7 mouse cellular contexts compared by ENCODE assay signal in the genomic region with DNA sequence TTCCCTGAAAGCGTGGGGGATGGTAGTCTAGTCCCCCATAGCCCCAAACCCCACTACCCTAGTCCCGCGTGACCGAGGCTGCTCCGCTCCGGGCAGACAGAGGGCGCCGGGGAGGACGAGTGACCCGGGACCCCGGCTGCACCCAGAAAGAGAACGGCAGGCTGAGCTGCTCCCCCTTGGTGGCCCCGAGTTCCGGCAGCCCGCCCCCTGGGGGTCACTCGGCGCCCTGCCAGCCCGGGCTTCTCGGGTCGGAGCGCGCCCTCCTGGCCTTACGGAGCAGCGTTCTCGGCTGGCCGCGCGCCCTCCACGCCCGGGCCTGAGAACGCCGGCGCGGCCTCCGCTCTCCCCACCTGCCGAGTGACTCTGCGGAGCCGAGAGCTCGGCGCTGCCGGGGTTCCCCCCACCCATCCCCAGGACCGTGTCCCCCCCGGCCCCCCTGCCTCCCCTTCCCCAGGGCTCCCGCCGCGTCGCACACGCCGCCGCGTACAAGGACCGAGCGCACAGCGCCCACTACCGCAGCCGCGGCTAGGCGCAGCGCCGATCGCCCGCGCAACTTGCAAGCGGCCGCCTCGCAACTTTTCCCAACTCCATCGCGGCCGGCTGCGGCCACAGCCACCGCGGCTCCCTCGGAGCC. TPM values are rescaled to one million over a fixed set of nuclear protein-coding genes. Genes with fewer than 3 reads are reported as not detected.
DNase-seq lines count a peak whose midpoint lies in the region; ATAC-seq and TF ChIP-seq lines count a peak whose summit lies in the region.

No protein-coding gene starts in this region.

- no peaks in the 10 kb centered on the region for H3K36me3 ChIP-seq in ES-E14 (ENCODE audit: control insufficient read depth, insufficient read depth, low read length, poor library complexity, severe bottlenecking)
- H3K36me3 ChIP-seq in forebrain, embryonic 14.5 days (ENCODE audit: control insufficient read depth, insufficient read depth, low read length), result no peaks in the 10 kb centered on the region
- H3K36me3 ChIP-seq in limb, embryonic 10.5 days, result no peaks in the 10 kb centered on the region
- no peaks in the 10 kb centered on the region for H3K36me3 ChIP-seq in midbrain, embryonic 10.5 days

- H3K4me1 ChIP-seq in ES-E14 (ENCODE audit: control insufficient read depth in 2 of 2, insufficient read depth in 2 of 2, low read length in 2 of 2, poor library complexity in 1 of 2), result no peaks in the 10 kb centered on the region; a peak in 1 of 4 replicates
- peaks cover 8% of the 10 kb centered on the region; the same call in 1 of the 2 replicates for H3K4me1 ChIP-seq in forebrain, embryonic 14.5 days (ENCODE audit: control insufficient read depth, insufficient read depth, low read length)
- peaks cover 60% of the 10 kb centered on the region for H3K4me1 ChIP-seq in limb, embryonic 10.5 days
- H3K4me1 ChIP-seq in midbrain, embryonic 10.5 days, result peaks cover 87% of the 10 kb centered on the region

- peak overlapping the region; percentile 82 for H3K4me2 ChIP-seq in forebrain, embryonic 14.5 days (ENCODE audit: low read length)

- no peak for DNase-seq in ES-E14 (ENCODE audit: low read depth, low spot score)
- DNase-seq in adrenal gland, postnatal 14 days, result peak; percentile 73
- DNase-seq in forebrain, embryonic 14.5 days (ENCODE audit: low spot score), result peak; percentile 78
- peak; percentile 90 for DNase-seq in heart, postnatal 4 days
- peak; percentile 89 for DNase-seq in limb, embryonic 10.5 days (ENCODE audit: low spot score)
- peak; percentile 89 for DNase-seq in midbrain, embryonic 10.5 days (ENCODE audit: low spot score)
- DNase-seq in testis, postnatal 14 days (ENCODE audit: low spot score), result peak; percentile 72

- WGBS in forebrain, embryonic 14.5 days, result under 1% methylated on average over 62 of the region's 73 CpGs
- under 1% methylated on average over 64 of the region's 73 CpGs for WGBS in limb, embryonic 10.5 days
- 0% methylated on average over 56 of the region's 73 CpGs for WGBS in midbrain, embryonic 10.5 days

- peaks cover 60% of the 10 kb centered on the region for H3K27me3 ChIP-seq in forebrain, embryonic 14.5 days (replicated peaks; ENCODE audit: control insufficient read depth, insufficient read depth, low read length)
- H3K27me3 ChIP-seq in limb, embryonic 10.5 days (ENCODE audit: low read depth, poor library complexity, severe bottlenecking), result no peaks in the 10 kb centered on the region
- peaks cover 75% of the 10 kb centered on the region for H3K27me3 ChIP-seq in midbrain, embryonic 10.5 days (ENCODE audit: low read depth, poor library complexity, severe bottlenecking)

- no peaks in the 10 kb centered on the region for H3K9me3 ChIP-seq in ES-E14 (ENCODE audit: control insufficient read depth, insufficient read depth, low read depth, low read length)
- no peaks in the 10 kb centered on the region for H3K9me3 ChIP-seq in forebrain, embryonic 14.5 days (replicated peaks; ENCODE audit: control insufficient read depth, low read length)
- H3K9me3 ChIP-seq in limb, embryonic 10.5 days (replicated peaks), result no peaks in the 10 kb centered on the region
- H3K9me3 ChIP-seq in midbrain, embryonic 10.5 days (replicated peaks), result no peaks in the 10 kb centered on the region

- peak overlapping the region; percentile 70 to 85 for H3K4me3 ChIP-seq in ES-E14 (ENCODE audit: insufficient read depth in 1 of 2, low read depth in 1 of 2, low read length in 2 of 2, poor library complexity in 1 of 2, severe bottlenecking in 1 of 2)
- H3K4me3 ChIP-seq in forebrain, embryonic 14.5 days (ENCODE audit: low read depth, low read length), result peak overlapping the region; percentile 47
- peak overlapping the region; percentile 85 for H3K4me3 ChIP-seq in limb, embryonic 10.5 days
- H3K4me3 ChIP-seq in midbrain, embryonic 10.5 days, result peak overlapping the region; percentile 76

- peak; percentile 83 for ATAC-seq in forebrain, embryonic 14.5 days

- in situ Hi-C loops in ES-E14 (cut with MboI; ENCODE audit: low sequenced_read_pairs in 2 of 2, unreplicated experiment in 2 of 2), result loop anchor here (10.0 to 25.0 kb wide), 2 partner anchors 494 to 496 kb away; no protein-coding TSS in a partner anchor

- no peak overlapping the region for H3K27ac ChIP-seq in ES-E14 (ENCODE audit: insufficient read depth, low read depth, low read length, poor library complexity, severe bottlenecking)
- H3K27ac ChIP-seq in forebrain, embryonic 14.5 days (ENCODE audit: low read depth, low read length), result peak overlapping the region; percentile 58; the same call in 1 of the 2 replicates
- H3K27ac ChIP-seq in limb, embryonic 10.5 days, result peak overlapping the region; percentile 100
- peak overlapping the region; percentile 97 for H3K27ac ChIP-seq in midbrain, embryonic 10.5 days (replicated peaks)

- H3K9ac ChIP-seq in ES-E14 (ENCODE audit: insufficient read depth, low read depth, low read length, poor library complexity, severe bottlenecking), result peak overlapping the region; percentile 53
- peak overlapping the region; percentile 57 for H3K9ac ChIP-seq in forebrain, embryonic 14.5 days (ENCODE audit: low read length)

TF ChIP-seq in ES-E14, 5 proteins besides CTCF, POLR2A, EP300 and RAD21:
- TF ChIP-seq HCFC1 (IDR thresholded peaks at IDR 0.05; ENCODE audit: borderline replicate concordance, insufficient read depth, low read length), result no peak; the same call in 1 of the 2 replicates
- no peak for TF ChIP-seq MAFK (IDR thresholded peaks at IDR 0.05; ENCODE audit: insufficient read depth, low read depth, low read length)
- no peak for TF ChIP-seq ZC3H11A (IDR thresholded peaks at IDR 0.05; ENCODE audit: borderline replicate concordance, low read depth, low read length)
- no peak for TF ChIP-seq ZNF384 (IDR thresholded peaks at IDR 0.05; ENCODE audit: low read depth, low read length)
- TF ChIP-seq CHD2 (IDR thresholded peaks at IDR 0.05; ENCODE audit: low read depth, low read length), result no peak

RNA-seq across cellular contexts. Expression of gene Mecom, which starts 39.4 kb away (rescaled TPM):
- 2.1 and 2.3 TPM in 2 replicates for total RNA-seq in ES-E14 (2012; rRNA removed)
- 15.4 and 15.6 TPM in 2 replicates for total RNA-seq in adrenal gland, postnatal 14 days (2021)
- 3.2 and 4.0 TPM in 2 replicates for polyA plus RNA-seq in forebrain, embryonic 14.5 days (2014; fragmentation: Nextera tagmentation; extraction: Ambion mirVana)
- total RNA-seq in heart, postnatal 4 days (2021), result 10 to 100 TPM; 31.5 to 36.1 TPM
- 167 and 217 TPM in 2 replicates for polyA plus RNA-seq in limb, embryonic 10.5 days (2016; fragmentation: Nextera tagmentation; extraction: Ambion mirVana)
- polyA plus RNA-seq in midbrain, embryonic 10.5 days (2016; fragmentation: Nextera tagmentation; extraction: Ambion mirVana), result 22.6 and 34.8 TPM in 2 replicates
